Mouse (Mus musculus): ENCODE measurements around the gene Dmac2. TPM values are rescaled to one million over a fixed set of nuclear protein-coding genes. Genes with fewer than 3 reads are reported as not detected.

The Dmac2 gene
- polyA plus RNA-seq, 1 experiment from 2014 or later = 22.4 TPM

GRCm38 (mm10) chr7:25637099-25637498 lies 17.9 kb downstream of the Dmac2 start:
- no peak overlapping the region for H3K4me3 ChIP-seq (ENCODE audit: low read depth, low read length)
- no peaks in the 10 kb centered on the region for H3K4me1 ChIP-seq (ENCODE audit: control insufficient read depth, insufficient read depth, low read length)
- H3K9ac ChIP-seq (ENCODE audit: low read length) = no peak overlapping the region
- no peaks in the 10 kb centered on the region; the same call in 1 of the 2 replicates for H3K36me3 ChIP-seq (ENCODE audit: control insufficient read depth, insufficient read depth, low read length)
- no peaks in the 10 kb centered on the region for H3K27me3 ChIP-seq (ENCODE audit: control insufficient read depth, insufficient read depth, low read length)
- DNase-seq (ENCODE audit: low spot score) (no peak), ATAC-seq (ENCODE audit: insufficient read depth, low FRiP score, low TSS enrichment) (no peak)
- no peak overlapping the region for H3K4me2 ChIP-seq (ENCODE audit: low read depth)
- H3K9me3 ChIP-seq (ENCODE audit: control insufficient read depth, low read length) = no peaks in the 10 kb centered on the region
- H3K27ac ChIP-seq (ENCODE audit: low read depth, low read length) = no peak overlapping the region
- WGBS = 91% methylated on average over 5 of the region's 5 CpGs

- Histone ChIP-seq H3K4me1 (ENCODE audit: control insufficient read depth, insufficient read depth, low read length) (no peaks in the 10 kb centered on the region), H3K27ac (ENCODE audit: low read depth, low read length) (no peak overlapping the region), H3K9ac (ENCODE audit: low read length) (no peak overlapping the region), H3K36me3 (ENCODE audit: control insufficient read depth, insufficient read depth, low read length) (no peaks in the 10 kb centered on the region), H3K27me3 (ENCODE audit: control insufficient read depth, insufficient read depth, low read length) (no peaks in the 10 kb centered on the region), H3K4me2 (ENCODE audit: low read depth) (no peak overlapping the region), H3K4me3 (ENCODE audit: low read depth, low read length) (no peak overlapping the region), H3K9me3 (ENCODE audit: control insufficient read depth, low read length) (no peaks in the 10 kb centered on the region)
- no peak for ATAC-seq (ENCODE audit: insufficient read depth, low FRiP score, low TSS enrichment)
- DNase-seq (ENCODE audit: low spot score) = no peak
- 91% methylated on average over 4 of the region's 4 CpGs for WGBS
These were observed 20.5 kb downstream of the Dmac2 start for GRCm38 (mm10) chr7:25639754-25640153.

DNA sequence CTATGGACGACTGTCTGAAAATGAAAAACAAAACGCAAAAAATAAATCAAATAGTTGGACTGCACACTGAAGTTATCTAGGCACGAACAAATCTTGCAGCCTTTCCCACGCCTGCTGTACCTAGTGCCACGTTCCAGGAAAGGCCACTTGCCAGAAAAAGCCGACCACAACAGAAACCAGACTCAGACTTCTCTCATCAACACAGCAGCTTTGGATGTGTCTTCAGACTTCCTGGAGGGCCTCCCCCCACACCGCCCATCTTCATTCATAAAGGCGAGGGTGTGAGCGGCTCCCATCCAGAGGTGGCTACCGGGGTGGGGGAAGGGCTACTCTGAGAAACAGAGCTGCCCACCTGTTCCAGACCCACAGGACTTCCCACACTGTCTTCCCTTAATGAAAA lies 24.9 kb downstream of the Dmac2 start:
- Histone ChIP-seq H3K27ac (ENCODE audit: low read depth, low read length) (no peak overlapping the region), H3K4me2 (ENCODE audit: low read depth) (no peak overlapping the region), H3K9ac (ENCODE audit: low read length) (no peak overlapping the region), H3K36me3 (ENCODE audit: control insufficient read depth, insufficient read depth, low read length) (no peaks in the 10 kb centered on the region), H3K27me3 (ENCODE audit: control insufficient read depth, insufficient read depth, low read length) (no peaks in the 10 kb centered on the region), H3K4me1 (ENCODE audit: control insufficient read depth, insufficient read depth, low read length) (no peaks in the 10 kb centered on the region), H3K4me3 (ENCODE audit: low read depth, low read length) (no peak overlapping the region), H3K9me3 (ENCODE audit: control insufficient read depth, low read length) (no peaks in the 10 kb centered on the region)
- 92% methylated on average over 10 of the region's 10 CpGs for WGBS
- ATAC-seq (ENCODE audit: insufficient read depth, low FRiP score, low TSS enrichment) = no peak
- no peak for DNase-seq (ENCODE audit: low spot score)

DNA sequence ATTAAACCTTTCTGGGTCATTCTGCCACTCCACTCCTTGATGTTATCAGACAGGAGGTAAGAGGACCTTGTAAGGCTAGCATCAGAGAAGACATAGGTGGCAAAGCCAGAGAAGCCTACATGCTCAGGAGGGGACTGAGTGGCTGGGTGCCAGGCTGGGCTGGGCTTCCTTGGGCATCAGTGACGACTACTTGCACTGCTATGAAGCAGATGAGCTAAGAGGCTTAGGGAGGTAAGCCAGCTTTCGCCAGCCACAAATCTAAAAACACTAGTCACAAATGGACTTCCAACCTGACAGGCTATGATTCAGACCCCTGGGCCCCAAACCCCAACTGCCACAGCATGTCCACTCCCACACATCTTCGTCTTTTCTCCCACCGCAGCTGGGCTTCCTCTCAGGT lies 25.4 kb downstream of the Dmac2 start:
- Histone ChIP-seq H3K4me1 (ENCODE audit: control insufficient read depth, insufficient read depth, low read length) (no peaks in the 10 kb centered on the region), H3K4me3 (ENCODE audit: low read depth, low read length) (no peak overlapping the region), H3K36me3 (ENCODE audit: control insufficient read depth, insufficient read depth, low read length) (no peaks in the 10 kb centered on the region), H3K9me3 (ENCODE audit: control insufficient read depth, low read length) (no peaks in the 10 kb centered on the region), H3K9ac (ENCODE audit: low read length) (no peak overlapping the region), H3K27me3 (ENCODE audit: control insufficient read depth, insufficient read depth, low read length) (no peaks in the 10 kb centered on the region), H3K4me2 (ENCODE audit: low read depth) (no peak overlapping the region), H3K27ac (ENCODE audit: low read depth, low read length) (no peak overlapping the region)
- no peak for ATAC-seq (ENCODE audit: insufficient read depth, low FRiP score, low TSS enrichment)
- WGBS = 76% methylated on average over 4 of the region's 4 CpGs
- DNase-seq (ENCODE audit: low spot score) = no peak

DNA sequence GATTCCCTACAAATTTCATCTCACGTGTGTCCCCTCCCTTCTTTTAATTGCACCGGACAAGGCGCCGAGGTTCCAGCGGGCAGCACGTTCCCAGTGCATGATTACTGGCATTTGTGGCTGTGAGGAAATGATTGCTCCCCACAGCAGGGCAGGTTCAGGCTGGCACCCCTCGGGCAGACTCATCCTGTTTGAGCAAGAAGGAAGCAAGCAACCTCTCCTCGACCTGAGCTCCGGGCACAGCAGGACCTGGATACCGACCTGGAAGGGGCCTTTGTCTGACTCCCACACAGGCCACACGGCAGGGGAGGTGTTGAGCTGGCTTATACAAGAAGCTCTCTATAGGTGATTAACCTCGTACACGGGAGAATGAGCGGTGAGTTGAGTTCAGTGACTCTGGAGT lies 25.9 kb downstream of the Dmac2 start:
- H3K27ac ChIP-seq (ENCODE audit: low read depth, low read length) = no peak overlapping the region
- H3K4me2 ChIP-seq (ENCODE audit: low read depth) = no peak overlapping the region
- no peak overlapping the region for H3K9ac ChIP-seq (ENCODE audit: low read length)
- 72% methylated on average over 14 of the region's 14 CpGs for whole genome bisulfite sequencing
- no peaks in the 10 kb centered on the region for H3K9me3 ChIP-seq (ENCODE audit: control insufficient read depth, low read length)
- H3K36me3 ChIP-seq (ENCODE audit: control insufficient read depth, insufficient read depth, low read length) = no peaks in the 10 kb centered on the region
- ATAC-seq (ENCODE audit: insufficient read depth, low FRiP score, low TSS enrichment) (no peak), DNase-seq (ENCODE audit: low spot score) (no peak)
- H3K4me3 ChIP-seq (ENCODE audit: low read depth, low read length) = no peak overlapping the region
- H3K27me3 ChIP-seq (ENCODE audit: control insufficient read depth, insufficient read depth, low read length) = no peaks in the 10 kb centered on the region
- no peaks in the 10 kb centered on the region for H3K4me1 ChIP-seq (ENCODE audit: control insufficient read depth, insufficient read depth, low read length)

DNA sequence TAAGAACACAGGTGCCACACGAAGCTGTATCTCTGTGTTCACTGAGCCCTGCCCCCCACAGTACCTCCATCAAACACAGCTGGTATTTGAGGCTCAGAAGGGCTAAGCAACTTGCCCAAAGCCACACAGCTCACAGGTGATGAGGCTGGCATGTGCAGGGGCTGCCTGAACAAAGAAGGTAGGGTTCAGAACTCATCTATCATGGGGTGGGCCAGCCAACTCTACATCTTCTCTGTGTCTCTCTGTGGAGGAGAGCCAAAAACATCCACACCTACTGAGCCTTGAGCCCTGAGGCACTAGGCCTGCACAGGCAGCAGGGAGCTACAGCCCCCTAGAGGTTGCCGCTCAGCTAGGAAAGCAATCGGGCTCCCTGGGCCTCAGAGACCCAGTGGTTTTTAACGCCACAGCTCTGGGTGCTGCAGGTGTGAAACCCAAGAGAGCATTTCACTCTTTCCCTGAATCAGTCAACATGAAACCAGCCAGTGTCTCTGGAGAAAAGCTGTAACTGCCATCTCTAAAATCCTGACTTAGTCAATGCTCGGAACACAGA lies 28.4 kb downstream of the Dmac2 start:
- no peaks in the 10 kb centered on the region for H3K27me3 ChIP-seq (ENCODE audit: control insufficient read depth, insufficient read depth, low read length)
- H3K4me3 ChIP-seq (ENCODE audit: low read depth, low read length) = no peak overlapping the region
- H3K4me1 ChIP-seq (ENCODE audit: control insufficient read depth, insufficient read depth, low read length) = no peaks in the 10 kb centered on the region
- no peaks in the 10 kb centered on the region for H3K9me3 ChIP-seq (ENCODE audit: control insufficient read depth, low read length)
- WGBS = 51% methylated on average over 5 of the region's 5 CpGs
- ATAC-seq (ENCODE audit: insufficient read depth, low FRiP score, low TSS enrichment) (no peak), DNase-seq (ENCODE audit: low spot score) (no peak)
- H3K4me2 ChIP-seq (ENCODE audit: low read depth) = no peak overlapping the region
- no peak overlapping the region for H3K9ac ChIP-seq (ENCODE audit: low read length)
- H3K27ac ChIP-seq (ENCODE audit: low read depth, low read length) = no peak overlapping the region
- H3K36me3 ChIP-seq (ENCODE audit: control insufficient read depth, insufficient read depth, low read length) = no peaks in the 10 kb centered on the region

DNA sequence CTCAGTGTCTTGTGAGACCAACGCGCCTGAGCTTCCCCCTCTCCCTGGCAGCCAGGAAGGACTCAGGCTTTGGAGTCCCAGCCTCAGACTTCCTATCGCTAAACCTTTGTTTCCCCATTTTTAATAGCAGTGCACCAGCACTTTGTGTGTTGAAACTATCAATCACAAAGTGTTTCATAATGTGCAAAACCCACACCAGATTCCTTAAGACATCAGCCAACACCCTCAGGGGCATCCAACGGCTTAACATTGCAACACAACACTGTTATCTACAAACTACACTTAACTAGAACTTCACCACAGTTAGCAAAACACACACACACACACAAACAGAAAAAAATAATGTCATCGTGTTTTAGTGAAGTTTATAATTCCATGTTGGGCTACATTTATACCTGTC lies 30.6 kb downstream of the Dmac2 start:
- no peaks in the 10 kb centered on the region for H3K36me3 ChIP-seq (ENCODE audit: control insufficient read depth, insufficient read depth, low read length)
- H3K9ac ChIP-seq (ENCODE audit: low read length) = no peak overlapping the region
- ATAC-seq (ENCODE audit: insufficient read depth, low FRiP score, low TSS enrichment) = no peak
- H3K27me3 ChIP-seq (ENCODE audit: control insufficient read depth, insufficient read depth, low read length) = no peaks in the 10 kb centered on the region
- H3K4me3 ChIP-seq (ENCODE audit: low read depth, low read length) = no peak overlapping the region
- H3K4me1 ChIP-seq (ENCODE audit: control insufficient read depth, insufficient read depth, low read length) = no peaks in the 10 kb centered on the region
- no peaks in the 10 kb centered on the region for H3K9me3 ChIP-seq (ENCODE audit: control insufficient read depth, low read length)
- no peak overlapping the region for H3K27ac ChIP-seq (ENCODE audit: low read depth, low read length)
- DNase-seq (ENCODE audit: low spot score) = no peak
- WGBS = 80% methylated on average over 5 of the region's 5 CpGs
- H3K4me2 ChIP-seq (ENCODE audit: low read depth) = no peak overlapping the region

GRCm38 (mm10) chr7:25651281-25651680 lies 32.1 kb downstream of the Dmac2 start:
- no peaks in the 10 kb centered on the region for H3K9me3 ChIP-seq (ENCODE audit: control insufficient read depth, low read length)
- H3K4me3 ChIP-seq (ENCODE audit: low read depth, low read length) = no peak overlapping the region
- no peaks in the 10 kb centered on the region for H3K36me3 ChIP-seq (ENCODE audit: control insufficient read depth, insufficient read depth, low read length)
- H3K9ac ChIP-seq (ENCODE audit: low read length) = no peak overlapping the region
- DNase-seq (ENCODE audit: low spot score) (no peak), ATAC-seq (ENCODE audit: insufficient read depth, low FRiP score, low TSS enrichment) (no peak)
- H3K27me3 ChIP-seq (ENCODE audit: control insufficient read depth, insufficient read depth, low read length) = no peaks in the 10 kb centered on the region
- no peak overlapping the region for H3K27ac ChIP-seq (ENCODE audit: low read depth, low read length)
- WGBS = 89% methylated on average over 8 of the region's 8 CpGs
- H3K4me2 ChIP-seq (ENCODE audit: low read depth) = no peak overlapping the region
- no peaks in the 10 kb centered on the region for H3K4me1 ChIP-seq (ENCODE audit: control insufficient read depth, insufficient read depth, low read length)

- Histone ChIP-seq H3K36me3 (ENCODE audit: control insufficient read depth, insufficient read depth, low read length) (no peaks in the 10 kb centered on the region), H3K4me1 (ENCODE audit: control insufficient read depth, insufficient read depth, low read length) (no peaks in the 10 kb centered on the region), H3K4me2 (ENCODE audit: low read depth) (no peak overlapping the region), H3K27me3 (ENCODE audit: control insufficient read depth, insufficient read depth, low read length) (no peaks in the 10 kb centered on the region), H3K27ac (ENCODE audit: low read depth, low read length) (no peak overlapping the region), H3K4me3 (ENCODE audit: low read depth, low read length) (no peak overlapping the region), H3K9me3 (ENCODE audit: control insufficient read depth, low read length) (no peaks in the 10 kb centered on the region), H3K9ac (ENCODE audit: low read length) (no peak overlapping the region)
- no peak for DNase-seq (ENCODE audit: low spot score)
- ATAC-seq (ENCODE audit: insufficient read depth, low FRiP score, low TSS enrichment) = no peak
- 92% methylated on average over 12 of the region's 12 CpGs for WGBS
These were observed 33.1 kb downstream of the Dmac2 start for GRCm38 (mm10) chr7:25652244-25652759.
